Mouse (Mus musculus) erythroblast, embryonic 14.5 days (primary cell): ENCODE measurements around the gene Pla2g3.

Experiments used
- GATA1 ChIP-seq: IDR thresholded peaks from 2 replicates; pipeline ENCODE4 v1.6.1; 2012; ENCODE audit warnings: low read length, inconsistent platforms, mixed read lengths
- TAL1 ChIP-seq: IDR thresholded peaks from 3 replicates; pipeline ENCODE4 v1.6.1; 2012; ENCODE audit warnings: low read length, inconsistent platforms, mixed read lengths

GRCm38 (mm10) chr11:3522285-3523000 lies 34.4 kb downstream of the Pla2g3 start:
- TF ChIP-seq TAL1, result no peak
- no peak for TF ChIP-seq GATA1
